Comparison of ENCODE assay signal across 19 mouse cellular contexts in genomic region chr1:78701740-78702139, GRCm38 (mm10).
"Had no signal": no experiment of that assay in that cellular context is flagged by ENCODE, and none has a peak within 500 bp of the region (broad histone marks: within the 10 kb centered on the region; RNA-seq: fewer than 3 reads in every experiment).

No protein-coding gene starts in this region.

- DNase-seq: kidney, postnatal 10 days; kidney, postnatal 4 days; layer of hippocampus, adult 9-11 months; layer of hippocampus, postnatal 36 days; liver, embryonic 13.5 days; lung, adult 2 months; lung, postnatal 14 days; right cerebral cortex, adult 18-20 months; right cerebral cortex, postnatal 25 days; spleen, adult 18-20 months; thymus, postnatal 36 days had no signal

- ATAC-seq: midbrain, embryonic 15.5 days had no signal

- H3K27ac ChIP-seq: kidney, embryonic 15.5 days; layer of hippocampus, adult 2 months; left cerebral cortex, adult 2 months; liver, embryonic 13.5 days; midbrain, embryonic 12.5 days; midbrain, embryonic 15.5 days; neural tube, embryonic 12.5 days; neural tube, embryonic 15.5 days; stomach, embryonic 15.5 days had no signal

- H3K4me3 ChIP-seq: kidney, embryonic 15.5 days; layer of hippocampus, adult 2 months; left cerebral cortex, adult 2 months; liver, embryonic 13.5 days; midbrain, embryonic 12.5 days; midbrain, embryonic 15.5 days; neural tube, embryonic 12.5 days; neural tube, embryonic 15.5 days; stomach, embryonic 15.5 days had no signal
